Mouse (Mus musculus) megakaryocyte, embryonic 14.5 days (primary cell): ENCODE data around the gene Aldh1b1. TPM values are rescaled to one million over a fixed set of nuclear protein-coding genes. Genes with fewer than 3 reads are reported as not detected.

Experiments
- H3K27me3 ChIP-seq: replicated peaks from 2 replicates; pipeline ENCODE3; 2012; ENCODE audit warnings: inconsistent platforms
- H3K36me3 ChIP-seq: replicated peaks from 2 replicates; pipeline ENCODE3; 2012; ENCODE audit warnings: low read length, inconsistent platforms, mixed read lengths
- H3K4me1 ChIP-seq: 2 replicates; pipeline ENCODE4 v1.6.1; 2012; ENCODE audit warnings: inconsistent platforms
- H3K4me3 ChIP-seq: replicated peaks from 2 replicates; pipeline ENCODE3; 2012; ENCODE audit warnings: moderate library complexity, mild to moderate bottlenecking, inconsistent platforms
- H3K9me3 ChIP-seq: 2 replicates; pipeline ENCODE4 v1.6.1; 2012; ENCODE audit warnings: inconsistent platforms
- FLI1 ChIP-seq: IDR thresholded peaks from 2 replicates; pipeline ENCODE4 v1.6.1; 2012; ENCODE audit warnings: low read length, inconsistent platforms, mixed read lengths
- GATA1 ChIP-seq: IDR thresholded peaks from 3 replicates; pipeline ENCODE4 v1.6.1; 2012; ENCODE audit warnings: mixed read lengths, low read length, inconsistent platforms, borderline replicate concordance
- polyA plus RNA-seq: library from polyadenylated mRNA; stranded (reverse); fragments of >175 nt; gene quantifications from 2 replicates; pipeline ENCODE4 v1.2.3, GENCODE M21; 2012; ENCODE audit warnings: low replicate concordance; ENCODE audit not compliant: insufficient read depth

Aldh1b1 gene
- polyA plus RNA-seq, 1 experiment = 2.6 TPM

- Histone ChIP-seq H3K36me3 (no peaks in the 10 kb centered on the region), H3K27me3 (peaks cover 55% of the 10 kb centered on the region), H3K4me1 (peaks cover 22% of the 10 kb centered on the region), H3K4me3 (peak overlapping the region; percentile 69), H3K9me3 (peaks cover 12% of the 10 kb centered on the region; the same call in 1 of the 2 replicates)
- TF ChIP-seq FLI1 (no peak), GATA1 (no peak)
Measured at GRCm38 (mm10) chr4:45763288-45764140, 35.3 kb upstream of the Aldh1b1 start.

GRCm38 (mm10) chr4:45764141-45764494, 34.7 kb upstream of the Aldh1b1 start:
- peak overlapping the region; percentile 69 for H3K4me3 ChIP-seq
- peaks cover 56% of the 10 kb centered on the region for H3K27me3 ChIP-seq
- H3K36me3 ChIP-seq = no peaks in the 10 kb centered on the region
- peaks cover 22% of the 10 kb centered on the region for H3K4me1 ChIP-seq
- peaks cover 12% of the 10 kb centered on the region; the same call in 1 of the 2 replicates for H3K9me3 ChIP-seq
- TF ChIP-seq FLI1 (no peak), GATA1 (no peak)

DNA sequence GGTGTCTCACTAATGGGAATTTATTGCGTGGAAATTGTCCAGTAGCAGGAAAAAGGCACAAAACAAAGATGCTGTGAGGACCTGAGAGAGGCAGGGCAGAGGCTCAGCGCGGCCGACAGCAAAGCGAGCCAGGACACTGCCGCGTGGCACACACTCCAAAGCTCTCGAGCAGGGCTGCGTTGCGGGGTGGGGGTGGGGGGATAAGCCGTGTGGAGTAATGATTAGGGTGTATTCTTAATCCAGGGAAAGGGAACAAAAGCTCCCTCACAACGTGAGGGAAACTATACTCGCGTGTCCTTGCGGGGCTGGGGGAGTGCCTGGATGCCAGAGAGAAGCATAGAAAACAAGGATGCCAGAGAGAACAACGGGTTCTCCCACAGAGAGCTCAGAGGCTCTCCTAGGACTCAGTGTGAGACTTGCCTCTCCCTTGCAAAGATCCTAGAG, 33.7 kb upstream of the Aldh1b1 start:
- no peak for TF ChIP-seq FLI1
- no peak for TF ChIP-seq GATA1
- H3K4me3 ChIP-seq = no peak overlapping the region
- H3K27me3 ChIP-seq = peaks cover 62% of the 10 kb centered on the region
- peaks cover 22% of the 10 kb centered on the region for H3K4me1 ChIP-seq
- H3K36me3 ChIP-seq = no peaks in the 10 kb centered on the region
- peaks cover 12% of the 10 kb centered on the region; the same call in 1 of the 2 replicates for H3K9me3 ChIP-seq

DNA sequence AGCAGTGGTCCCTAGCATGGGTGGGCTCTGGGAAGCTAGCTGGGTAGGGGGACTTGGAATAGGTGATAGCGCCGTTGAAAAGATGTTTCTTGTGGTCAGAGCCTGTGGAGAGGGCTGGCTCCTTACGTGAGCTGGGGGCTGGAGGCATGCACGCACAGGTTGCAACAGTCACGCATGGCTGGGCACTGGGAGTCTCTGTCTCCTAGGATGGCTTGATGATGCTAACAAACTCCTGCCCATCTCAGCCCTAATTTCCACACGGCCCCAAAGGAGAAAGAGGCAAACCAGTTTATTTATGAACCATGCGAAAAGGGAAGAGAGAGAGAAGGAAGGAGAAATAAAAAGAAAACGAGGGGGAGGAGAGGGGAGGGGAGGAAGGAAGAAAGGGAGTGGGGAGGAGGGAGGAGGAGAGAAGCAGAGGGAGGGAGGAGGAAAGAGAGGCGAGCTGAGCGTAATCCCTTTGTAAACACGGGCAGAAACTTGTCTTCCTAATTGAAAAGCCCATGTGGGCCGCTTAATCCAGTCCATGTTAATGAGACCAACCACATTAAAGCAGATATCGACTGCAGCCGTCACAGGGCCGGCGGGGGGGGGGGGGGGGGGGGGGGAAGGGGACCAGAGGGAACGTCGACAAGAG, 33.1 kb upstream of the Aldh1b1 start:
- TF ChIP-seq GATA1 (no peak), FLI1 (no peak)
- H3K36me3 ChIP-seq = no peaks in the 10 kb centered on the region
- peaks cover 22% of the 10 kb centered on the region for H3K4me1 ChIP-seq
- peaks cover 12% of the 10 kb centered on the region; the same call in 1 of the 2 replicates for H3K9me3 ChIP-seq
- H3K4me3 ChIP-seq = peak overlapping the region; percentile 57
- peaks cover 67% of the 10 kb centered on the region for H3K27me3 ChIP-seq

DNA sequence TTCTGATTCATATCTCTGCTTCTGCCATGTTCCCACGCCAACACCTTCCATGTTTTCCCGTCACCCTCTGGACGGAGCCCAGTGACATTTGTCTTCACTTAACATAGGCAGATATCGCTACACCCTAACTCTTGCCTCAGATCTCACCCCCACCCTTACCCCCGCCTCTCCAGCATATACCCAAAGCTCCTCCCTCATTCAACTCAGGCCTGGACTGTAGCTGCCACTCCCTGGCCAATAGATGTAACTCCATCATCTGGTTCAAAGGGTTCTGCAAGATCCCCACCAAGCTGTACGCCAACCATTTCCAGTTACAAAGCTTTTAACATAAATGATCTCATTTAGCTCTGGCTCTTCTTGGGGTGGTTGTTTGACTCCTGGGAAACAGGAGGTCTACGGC, 32.0 kb upstream of the Aldh1b1 start:
- H3K27me3 ChIP-seq = peaks cover 64% of the 10 kb centered on the region
- peaks cover 22% of the 10 kb centered on the region for H3K4me1 ChIP-seq
- H3K9me3 ChIP-seq = peaks cover 7% of the 10 kb centered on the region; the same call in 1 of the 2 replicates
- no peak overlapping the region for H3K4me3 ChIP-seq
- H3K36me3 ChIP-seq = no peaks in the 10 kb centered on the region
- TF ChIP-seq FLI1 (no peak), GATA1 (no peak)

DNA sequence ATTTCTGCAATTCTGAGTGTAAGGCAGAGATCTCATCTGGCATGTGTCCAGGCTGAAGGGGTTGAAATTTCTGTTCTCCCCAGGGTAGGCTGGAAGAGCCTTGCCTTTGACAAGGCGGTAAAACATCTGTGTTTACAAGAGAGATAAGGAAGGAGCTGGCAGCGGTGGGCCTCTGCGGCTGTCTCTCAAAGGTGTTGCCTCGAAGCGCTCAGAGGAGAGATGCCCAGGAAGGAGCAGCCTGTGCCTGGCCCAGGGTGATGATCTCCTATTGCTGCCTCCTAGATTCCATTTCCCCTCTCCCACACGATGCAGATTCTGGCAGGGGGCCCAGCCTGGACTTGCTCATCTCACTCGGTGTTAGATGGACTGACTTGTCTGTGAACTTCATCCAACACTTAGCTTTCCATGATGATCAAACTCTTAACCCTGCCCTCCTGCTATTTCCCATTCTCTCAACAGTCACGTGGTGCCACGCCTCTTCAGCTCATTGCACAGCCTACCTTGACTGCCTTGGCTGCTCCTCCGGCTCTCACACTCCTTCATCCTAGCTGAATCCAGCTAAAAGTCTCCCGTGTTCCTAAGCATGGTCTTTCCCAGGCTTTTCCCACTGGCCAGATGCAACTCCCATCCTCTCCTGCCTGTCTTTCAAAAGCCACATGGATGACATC, 30.8 kb upstream of the Aldh1b1 start:
- Histone ChIP-seq H3K27me3 (peaks cover 69% of the 10 kb centered on the region), H3K9me3 (no peaks in the 10 kb centered on the region), H3K4me3 (no peak overlapping the region), H3K36me3 (no peaks in the 10 kb centered on the region), H3K4me1 (peaks cover 26% of the 10 kb centered on the region)
- no peak for TF ChIP-seq FLI1
- no peak for TF ChIP-seq GATA1

GRCm38 (mm10) chr4:45769141-45769540, 29.7 kb upstream of the Aldh1b1 start:
- Histone ChIP-seq H3K9me3 (no peaks in the 10 kb centered on the region), H3K4me3 (no peak overlapping the region), H3K36me3 (no peaks in the 10 kb centered on the region), H3K4me1 (peaks cover 21% of the 10 kb centered on the region), H3K27me3 (peaks cover 62% of the 10 kb centered on the region)
- TF ChIP-seq FLI1 = no peak
- no peak for TF ChIP-seq GATA1

DNA sequence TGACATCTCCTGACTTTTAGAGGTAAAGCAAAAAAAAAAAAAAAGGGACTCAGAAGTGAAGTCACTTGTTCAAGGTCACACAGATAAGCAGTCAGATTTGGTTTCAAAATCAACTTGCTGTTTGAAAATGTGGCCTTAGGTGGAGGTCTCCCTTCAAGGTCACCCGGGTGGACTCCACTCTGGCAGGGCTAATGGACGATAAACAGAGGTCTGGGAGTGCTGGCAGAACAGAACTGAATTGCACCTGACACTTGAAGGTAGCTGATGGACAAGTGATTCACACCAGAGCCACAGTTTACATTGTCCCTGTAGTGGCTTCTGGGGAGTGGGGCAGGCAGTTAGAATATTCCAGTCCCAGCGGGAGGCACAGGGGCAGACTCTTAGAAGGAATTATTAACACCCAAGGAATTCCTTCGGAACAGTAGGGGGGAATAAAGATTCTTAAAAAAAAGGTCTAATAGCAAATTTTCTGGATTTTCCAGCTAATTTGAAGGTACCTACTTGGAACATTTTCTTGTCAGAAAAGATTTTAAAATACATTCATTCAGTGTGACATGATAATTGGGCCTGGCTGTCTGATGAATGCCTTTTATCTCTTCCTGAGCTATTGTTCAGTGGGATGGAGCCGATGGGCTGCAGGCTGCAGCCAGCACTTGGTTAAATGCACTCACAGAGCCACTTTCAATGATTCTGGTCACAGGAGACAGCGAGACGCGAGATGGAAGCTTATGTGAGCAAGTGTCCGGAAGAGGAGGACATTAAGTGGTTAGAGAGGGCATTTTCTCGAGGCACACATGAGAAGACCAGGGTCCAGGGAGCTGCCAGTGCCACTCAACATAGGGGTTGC, 28.8 kb upstream of the Aldh1b1 start:
- Histone ChIP-seq H3K9me3 (no peaks in the 10 kb centered on the region), H3K4me1 (peaks cover 15% of the 10 kb centered on the region; the same call in 1 of the 2 replicates), H3K27me3 (peaks cover 55% of the 10 kb centered on the region), H3K36me3 (no peaks in the 10 kb centered on the region), H3K4me3 (no peak overlapping the region)
- TF ChIP-seq GATA1 (no peak), FLI1 (no peak)

- TF ChIP-seq FLI1 = no peak
- TF ChIP-seq GATA1 = no peak
- Histone ChIP-seq H3K4me3 (no peak overlapping the region), H3K27me3 (peaks cover 51% of the 10 kb centered on the region), H3K36me3 (no peaks in the 10 kb centered on the region), H3K9me3 (no peaks in the 10 kb centered on the region), H3K4me1 (peaks cover 9% of the 10 kb centered on the region; the same call in 1 of the 2 replicates)
Measured at GRCm38 (mm10) chr4:45770638-45771033, 28.2 kb upstream of the Aldh1b1 start.
